Mouse (Mus musculus) heart, embryonic 10.5 days (tissue): ENCODE data around the gene Ckb. TPM values are rescaled to one million over a fixed set of nuclear protein-coding genes. Genes with fewer than 3 reads are reported as not detected.

Source experiments
- DNase-seq: peaks from one replicate; pipeline ENCODE4 v3.0.0-alpha.2; 2017; ENCODE audit warnings: low spot score
- H3K27ac ChIP-seq: fragments of 300-500 bp; sonication (generic); 2 replicates; pipeline ENCODE4 v1.5.1; 2016; ENCODE audit warnings: mild to moderate bottlenecking
- H3K27me3 ChIP-seq: fragments of 300-500 bp; sonication (generic); 2 replicates; pipeline ENCODE4 v1.6.1; 2016; ENCODE audit warnings: mild to moderate bottlenecking; ENCODE audit not compliant: poor library complexity, insufficient read depth, severe bottlenecking
- H3K36me3 ChIP-seq: fragments of 300-500 bp; sonication (generic); 2 replicates; pipeline ENCODE4 v1.6.1; 2016; ENCODE audit warnings: mild to moderate bottlenecking, moderate library complexity
- H3K4me1 ChIP-seq: fragments of 300-500 bp; sonication (generic); 2 replicates; pipeline ENCODE4 v1.6.1; 2016; ENCODE audit warnings: mild to moderate bottlenecking
- H3K4me3 ChIP-seq: fragments of 300-500 bp; sonication (generic); 2 replicates; pipeline ENCODE4 v1.5.1; 2016; ENCODE audit warnings: mild to moderate bottlenecking, moderate library complexity
- H3K9me3 ChIP-seq: fragments of 300-500 bp; sonication (generic); 2 replicates; pipeline ENCODE4 v1.6.1; 2016; ENCODE audit warnings: mild to moderate bottlenecking, moderate library complexity
- WGBS: fragments of 180-500 bp; shearing (Covaris S2); methylation state at CpG from one replicate; pipeline ENCODE4 v1.1.7; 2016; 5-methylcytosine and 5-hydroxymethylcytosine counted together
- polyA plus RNA-seq: library from polyadenylated mRNA; unstranded; fragments of >200 nt; fragmentation: Nextera tagmentation; extraction: Ambion mirVana; gene quantifications from 2 replicates; pipeline ENCODE4 v1.2.1, GENCODE M21; 2016

Gene Ckb
- polyA plus RNA-seq, 1 experiment from 2014 or later: 408 TPM

- 80% methylated on average over 4 of the region's 4 CpGs for WGBS
- H3K4me1 ChIP-seq: peaks cover 77% of the 10 kb centered on the region
- 0 out of 2 replicates have a peak overlapping the region, but pooled peaks have one; percentile 54 for H3K27ac ChIP-seq
These were observed 14.3 kb upstream of the Ckb start for GRCm38 (mm10) chr12:111686390-111686789.

GRCm38 (mm10) chr12:111682806-111683205 is 10.7 kb upstream of the Ckb start:
- Histone ChIP-seq H3K27me3 (no peaks in the 10 kb centered on the region), H3K9me3 (no peaks in the 10 kb centered on the region), H3K36me3 (peaks cover 39% of the 10 kb centered on the region), H3K4me1 (peaks cover 76% of the 10 kb centered on the region), H3K4me3 (peak overlapping the region; percentile 8; the same call in 1 of the 2 replicates), H3K27ac (peak overlapping the region; percentile 87)
- WGBS: 43% methylated on average over 5 of the region's 5 CpGs
- DNase-seq: no peak

More at GRCm38 (mm10) chr12:111686390-111686789, 14.3 kb upstream of the Ckb start:
- no peaks in the 10 kb centered on the region for H3K27me3 ChIP-seq
- H3K36me3 ChIP-seq: peaks cover 24% of the 10 kb centered on the region
- H3K4me3 ChIP-seq: no peak overlapping the region
- no peak for DNase-seq
- no peaks in the 10 kb centered on the region for H3K9me3 ChIP-seq

GRCm38 (mm10) chr12:111682003-111682402 is 9.9 kb upstream of the Ckb start:
- no peak overlapping the region for H3K4me3 ChIP-seq
- no peak for DNase-seq
- H3K27ac ChIP-seq: peak overlapping the region; percentile 87
- H3K9me3 ChIP-seq: no peaks in the 10 kb centered on the region
- 71% methylated on average over 5 of the region's 5 CpGs for WGBS
- no peaks in the 10 kb centered on the region for H3K27me3 ChIP-seq
- H3K4me1 ChIP-seq: peaks cover 75% of the 10 kb centered on the region
- peaks cover 39% of the 10 kb centered on the region for H3K36me3 ChIP-seq

GRCm38 (mm10) chr12:111681305-111681704 is 9.2 kb upstream of the Ckb start:
- Histone ChIP-seq H3K27me3 (no peaks in the 10 kb centered on the region), H3K9me3 (no peaks in the 10 kb centered on the region), H3K27ac (peak overlapping the region; percentile 87), H3K4me1 (peaks cover 78% of the 10 kb centered on the region), H3K36me3 (peaks cover 39% of the 10 kb centered on the region), H3K4me3 (no peak overlapping the region; the same call in 1 of the 2 replicates)
- no peak for DNase-seq
- 92% methylated on average over 8 of the region's 8 CpGs for WGBS

GRCm38 (mm10) chr12:111680661-111681060 is 8.5 kb upstream of the Ckb start:
- 0 out of 2 replicates have a peak overlapping the region, but pooled peaks have one; percentile 87 for H3K27ac ChIP-seq
- no peak overlapping the region for H3K4me3 ChIP-seq
- no peaks in the 10 kb centered on the region for H3K9me3 ChIP-seq
- H3K36me3 ChIP-seq: peaks cover 39% of the 10 kb centered on the region
- no peaks in the 10 kb centered on the region for H3K27me3 ChIP-seq
- 94% methylated on average over 13 of the region's 13 CpGs for WGBS
- DNase-seq: no peak
- H3K4me1 ChIP-seq: peaks cover 78% of the 10 kb centered on the region

- peak overlapping the region; percentile 90 for H3K4me3 ChIP-seq
- H3K9me3 ChIP-seq: no peaks in the 10 kb centered on the region
- WGBS: 40% methylated on average over 7 of the region's 7 CpGs
- 0 out of 2 replicates have a peak, but pooled peaks cover 2% of the 10 kb centered on the region for H3K27me3 ChIP-seq
- H3K4me1 ChIP-seq: peaks cover 84% of the 10 kb centered on the region
- no peak overlapping the region for H3K27ac ChIP-seq
- no peak for DNase-seq
- H3K36me3 ChIP-seq: peaks cover 34% of the 10 kb centered on the region
These were observed 6.9 kb upstream of the Ckb start for GRCm38 (mm10) chr12:111678997-111679396.

GRCm38 (mm10) chr12:111678670-111678933 is 6.5 kb upstream of the Ckb start:
- Histone ChIP-seq H3K4me1 (peaks cover 81% of the 10 kb centered on the region), H3K27me3 (0 out of 2 replicates have a peak, but pooled peaks cover 5% of the 10 kb centered on the region), H3K27ac (peak overlapping the region; percentile 96), H3K36me3 (peaks cover 30% of the 10 kb centered on the region), H3K9me3 (no peaks in the 10 kb centered on the region), H3K4me3 (peak overlapping the region; percentile 90)
- 6% methylated on average over 13 of the region's 13 CpGs for WGBS
- no peak for DNase-seq

GRCm38 (mm10) chr12:111677882-111678669 is 5.9 kb upstream of the Ckb start, which contains the start of gene Trmt61a:
TSS of gene Trmt61a (plus strand) at chr12:111678105.
- peaks cover 27% of the 10 kb centered on the region for H3K36me3 ChIP-seq
- peak within 1 kb of the TSS; percentile 90 for H3K4me3 ChIP-seq
- peaks cover 76% of the 10 kb centered on the region for H3K4me1 ChIP-seq
- DNase-seq: peak; percentile 97
- H3K9me3 ChIP-seq: no peaks in the 10 kb centered on the region
- H3K27ac ChIP-seq: peak within 1 kb of the TSS; percentile 96
- WGBS: under 1% methylated on average over 51 of the region's 51 CpGs
- H3K27me3 ChIP-seq: peaks cover 9% of the 10 kb centered on the region

GRCm38 (mm10) chr12:111677421-111677820 is 5.3 kb upstream of the Ckb start:
- H3K4me1 ChIP-seq: peaks cover 75% of the 10 kb centered on the region
- H3K27me3 ChIP-seq: peaks cover 15% of the 10 kb centered on the region
- peak overlapping the region; percentile 90 for H3K4me3 ChIP-seq
- H3K36me3 ChIP-seq: peaks cover 23% of the 10 kb centered on the region
- no peak for DNase-seq
- WGBS: 18% methylated on average over 5 of the region's 5 CpGs
- no peaks in the 10 kb centered on the region for H3K9me3 ChIP-seq
- peak overlapping the region; percentile 96 for H3K27ac ChIP-seq

GRCm38 (mm10) chr12:111675797-111676580 is 3.9 kb upstream of the Ckb start:
- Histone ChIP-seq H3K9me3 (no peaks in the 10 kb centered on the region), H3K27ac (peak overlapping the region; percentile 96), H3K36me3 (peaks cover 12% of the 10 kb centered on the region), H3K4me1 (peaks cover 75% of the 10 kb centered on the region), H3K27me3 (peaks cover 29% of the 10 kb centered on the region), H3K4me3 (no peak overlapping the region)
- no peak for DNase-seq
- WGBS: 79% methylated on average over 6 of the region's 6 CpGs

- 11% methylated on average over 2 of the region's 2 CpGs for WGBS
- Histone ChIP-seq H3K4me3 (peak overlapping the region; percentile 19; the same call in 1 of the 2 replicates), H3K27ac (peak overlapping the region; percentile 96; the same call in 1 of the 2 replicates), H3K36me3 (peaks cover 9% of the 10 kb centered on the region), H3K4me1 (peaks cover 78% of the 10 kb centered on the region), H3K9me3 (no peaks in the 10 kb centered on the region), H3K27me3 (peaks cover 40% of the 10 kb centered on the region)
- DNase-seq: no peak
These were observed 2.8 kb upstream of the Ckb start for GRCm38 (mm10) chr12:111674850-111675486.

- peaks cover 81% of the 10 kb centered on the region for H3K4me1 ChIP-seq
These were observed 443 bp upstream of the Ckb start for GRCm38 (mm10) chr12:111672581-111672980.

More at GRCm38 (mm10) chr12:111672581-111672980, 443 bp upstream of the Ckb start:
- WGBS: 8% methylated on average over 12 of the region's 12 CpGs
- H3K27ac ChIP-seq: peak overlapping the region; percentile 88
- H3K27me3 ChIP-seq: peaks cover 45% of the 10 kb centered on the region
- no peak for DNase-seq
- peak overlapping the region; percentile 78 for H3K4me3 ChIP-seq
- H3K9me3 ChIP-seq: no peaks in the 10 kb centered on the region
- peaks cover 12% of the 10 kb centered on the region for H3K36me3 ChIP-seq
